Mouse (Mus musculus): ENCODE data around the gene Shkbp1. TPM values are rescaled to one million over a fixed set of nuclear protein-coding genes. Genes with fewer than 3 reads are reported as not detected.

Shkbp1 gene
- total and polyA plus RNA-seq, 3 experiments: 23.3 to 62.8 (median 30.8) TPM

DNA sequence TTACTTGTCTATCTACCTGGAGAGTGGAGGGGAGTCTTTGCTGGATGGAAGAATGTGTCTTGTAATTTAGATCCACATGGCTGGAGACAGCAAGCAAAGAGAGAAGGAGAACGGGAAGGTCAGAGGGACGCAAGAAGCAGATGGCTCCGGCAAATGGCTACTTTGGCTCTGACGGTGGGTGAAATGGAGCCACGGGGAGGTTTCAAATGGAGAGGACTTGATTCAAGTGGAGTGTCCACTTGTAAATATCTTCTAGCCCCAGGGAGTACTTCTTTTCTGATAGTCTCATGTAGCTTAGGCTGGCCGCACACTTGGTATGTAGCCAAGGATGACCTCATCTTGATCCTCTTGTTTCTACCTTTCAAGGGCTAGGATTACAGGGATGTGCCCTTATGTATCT is 57.0 kb downstream of the Shkbp1 start:
- in situ Hi-C loops (cut with MboI; ENCODE audit: low pct_ligation_motif_present, low pct_unique_long_range_greater_than_20kb, low sequenced_read_pairs) (no loop called here), dilution Hi-C loops (cut with MboI; ENCODE audit: extremely low pct_ligation_motif_present, extremely low pct_unique_long_range_greater_than_20kb, low sequenced_read_pairs) (no loop called here)
- no peak for DNase-seq (ENCODE audit: extremely low read depth)
- Histone ChIP-seq H3K27ac (ENCODE audit: insufficient read depth, low read depth) (no peak overlapping the region), H3K9me3 (replicated peaks; ENCODE audit: low read length) (peaks cover 13% of the 10 kb centered on the region), H3K4me1 (ENCODE audit: control insufficient read depth in 1 of 2, insufficient read depth in 2 of 2) (no peaks in the 10 kb centered on the region), H3K4me3 (replicated peaks in 1 of 3; ENCODE audit: low read depth in 2 of 3, low read length in 2 of 3, poor library complexity in 1 of 3) (no peak overlapping the region), H3K9ac (ENCODE audit: insufficient read depth, low read depth) (no peak overlapping the region), H3K4me2 (ENCODE audit: insufficient read depth, low read depth, poor library complexity, severe bottlenecking) (no peak overlapping the region), H3K79me2 (replicated peaks; ENCODE audit: control insufficient read depth, extremely low read depth, insufficient read depth, poor library complexity, severe bottlenecking) (no peaks in the 10 kb centered on the region), H3K27me3 (replicated peaks) (peaks cover 58% of the 10 kb centered on the region), H3K36me3 (replicated peaks in 1 of 2; ENCODE audit: control insufficient read depth in 1 of 2, insufficient read depth in 1 of 2, low read length in 1 of 2) (no peaks in the 10 kb centered on the region)
- TF ChIP-seq RCOR1 (conservative IDR thresholded peaks at IDR 0.05; ENCODE audit: low read depth, low read length): no peak
- no peak for TF ChIP-seq MAX (IDR thresholded peaks at IDR 0.05; ENCODE audit: low read length)
- no peak for TF ChIP-seq ZC3H11A (IDR thresholded peaks at IDR 0.05; ENCODE audit: low read depth, low read length)
- no peak for TF ChIP-seq POLR2A (IDR thresholded peaks at IDR 0.05; ENCODE audit: low read depth, low read length)
- TF ChIP-seq HCFC1 (IDR thresholded peaks at IDR 0.05; ENCODE audit: low read depth, low read length): no peak
- no peak for TF ChIP-seq ZMIZ1 (IDR thresholded peaks at IDR 0.05; ENCODE audit: low read depth, low read length)

DNA sequence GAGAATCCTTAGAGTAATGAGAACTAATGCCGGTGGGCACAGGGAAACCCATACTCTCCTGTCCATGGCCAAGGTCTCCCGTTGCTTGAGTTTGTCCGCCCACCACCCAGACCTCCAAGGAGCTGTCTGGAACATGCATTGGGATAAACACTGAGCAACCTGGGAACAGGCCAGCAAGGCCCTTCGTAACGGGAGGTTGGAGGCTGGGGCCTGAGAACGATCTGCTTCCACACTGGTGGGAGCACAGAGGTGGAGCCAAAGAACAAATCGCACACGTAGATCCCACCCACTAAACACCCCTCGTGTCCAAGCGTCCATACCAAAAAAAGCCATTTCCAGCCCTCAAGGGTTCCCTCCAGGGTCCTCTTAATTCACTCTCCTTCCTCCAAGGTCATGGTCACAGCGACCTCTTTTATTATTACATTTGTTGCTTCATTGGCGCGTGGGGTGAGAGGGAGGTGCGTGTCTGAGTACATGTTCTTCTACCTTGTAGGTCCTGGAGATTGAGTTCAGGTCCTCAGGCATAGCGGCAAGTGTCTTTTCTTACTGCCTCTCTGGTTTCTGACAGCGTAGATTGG is 57.7 kb downstream of the Shkbp1 start:
- DNase-seq (ENCODE audit: extremely low read depth): no peak
- in situ Hi-C loops (cut with MboI; ENCODE audit: low pct_ligation_motif_present, low pct_unique_long_range_greater_than_20kb, low sequenced_read_pairs) (no loop called here), dilution Hi-C loops (cut with MboI; ENCODE audit: extremely low pct_ligation_motif_present, extremely low pct_unique_long_range_greater_than_20kb, low sequenced_read_pairs) (no loop called here)
- no peak for TF ChIP-seq HCFC1 (IDR thresholded peaks at IDR 0.05; ENCODE audit: low read depth, low read length)
- no peak overlapping the region for H3K27ac ChIP-seq (ENCODE audit: insufficient read depth, low read depth)
- H3K9me3 ChIP-seq (replicated peaks; ENCODE audit: low read length): peaks cover 16% of the 10 kb centered on the region
- H3K9ac ChIP-seq (ENCODE audit: insufficient read depth, low read depth): no peak overlapping the region
- H3K4me1 ChIP-seq (ENCODE audit: control insufficient read depth in 1 of 2, insufficient read depth in 2 of 2): no peaks in the 10 kb centered on the region
- H3K79me2 ChIP-seq (replicated peaks; ENCODE audit: control insufficient read depth, extremely low read depth, insufficient read depth, poor library complexity, severe bottlenecking): no peaks in the 10 kb centered on the region
- no peak overlapping the region for H3K4me2 ChIP-seq (ENCODE audit: insufficient read depth, low read depth, poor library complexity, severe bottlenecking)
- H3K4me3 ChIP-seq (replicated peaks in 1 of 3; ENCODE audit: low read depth in 2 of 3, low read length in 2 of 3, poor library complexity in 1 of 3): no peak overlapping the region
- H3K36me3 ChIP-seq (replicated peaks in 1 of 2; ENCODE audit: control insufficient read depth in 1 of 2, insufficient read depth in 1 of 2, low read length in 1 of 2): no peaks in the 10 kb centered on the region
- H3K27me3 ChIP-seq (replicated peaks): peaks cover 57% of the 10 kb centered on the region

DNA sequence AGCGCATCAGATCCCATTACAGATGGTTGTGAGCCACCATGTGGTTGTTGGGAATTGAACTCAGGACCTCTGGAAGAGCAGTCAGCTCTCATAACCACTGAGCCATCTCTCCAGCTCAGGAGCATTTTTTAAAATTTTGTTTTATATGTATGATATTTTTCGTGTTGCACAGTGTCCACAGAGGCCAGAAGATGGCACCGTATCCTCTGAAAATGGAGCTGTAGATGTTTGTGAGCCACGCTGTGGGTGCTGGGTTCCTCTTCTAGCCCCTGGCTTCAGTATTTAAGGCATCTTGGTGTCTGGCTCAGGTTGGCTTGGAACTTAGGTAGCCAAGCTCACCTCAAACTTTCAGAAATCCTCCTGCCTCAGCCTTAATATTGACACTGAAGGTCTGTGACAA is 59.3 kb downstream of the Shkbp1 start:
- Histone ChIP-seq H3K27ac (ENCODE audit: insufficient read depth, low read depth) (no peak overlapping the region), H3K4me2 (ENCODE audit: insufficient read depth, low read depth, poor library complexity, severe bottlenecking) (no peak overlapping the region), H3K9ac (ENCODE audit: insufficient read depth, low read depth) (no peak overlapping the region), H3K4me3 (replicated peaks in 1 of 3; ENCODE audit: low read depth in 2 of 3, low read length in 2 of 3, poor library complexity in 1 of 3) (no peak overlapping the region), H3K36me3 (replicated peaks in 1 of 2; ENCODE audit: control insufficient read depth in 1 of 2, insufficient read depth in 1 of 2, low read length in 1 of 2) (no peaks in the 10 kb centered on the region), H3K9me3 (replicated peaks; ENCODE audit: low read length) (peaks cover 16% of the 10 kb centered on the region), H3K4me1 (ENCODE audit: control insufficient read depth in 1 of 2, insufficient read depth in 2 of 2) (no peaks in the 10 kb centered on the region), H3K79me2 (replicated peaks; ENCODE audit: control insufficient read depth, extremely low read depth, insufficient read depth, poor library complexity, severe bottlenecking) (no peaks in the 10 kb centered on the region), H3K27me3 (replicated peaks) (peaks cover 50% of the 10 kb centered on the region)
- dilution Hi-C loops (cut with MboI; ENCODE audit: extremely low pct_ligation_motif_present, extremely low pct_unique_long_range_greater_than_20kb, low sequenced_read_pairs): no loop called here
- in situ Hi-C loops (cut with MboI; ENCODE audit: low pct_ligation_motif_present, low pct_unique_long_range_greater_than_20kb, low sequenced_read_pairs): no loop called here
- no peak for DNase-seq (ENCODE audit: extremely low read depth)
- TF ChIP-seq RAD21 (IDR thresholded peaks at IDR 0.05; ENCODE audit: low read depth, low read length) (peak; percentile 22), BHLHE40 (IDR thresholded peaks at IDR 0.05; ENCODE audit: low read depth, low read length) (no peak), SMC3 (IDR thresholded peaks at IDR 0.05; ENCODE audit: low read depth, low read length) (0 out of 2 replicates have a peak, but pooled peaks have one; percentile 4), CTCF (conservative IDR thresholded peaks at IDR 0.05 in 1 of 2, IDR thresholded peaks at IDR 0.05 in 1 of 2; ENCODE audit: low read depth in 2 of 2, low read length in 2 of 2) (peak in 1 of 2 experiments; percentile 25; a peak in 2 of 4 replicates)

Data from CH12.LX (cell line).